Mouse (Mus musculus): Measurements from ENCODE around the gene Aurkaip1.
A peak's percentile ranks its signal among the peaks of the same experiment; 100 is the strongest.

Aurkaip1 gene

DNA sequence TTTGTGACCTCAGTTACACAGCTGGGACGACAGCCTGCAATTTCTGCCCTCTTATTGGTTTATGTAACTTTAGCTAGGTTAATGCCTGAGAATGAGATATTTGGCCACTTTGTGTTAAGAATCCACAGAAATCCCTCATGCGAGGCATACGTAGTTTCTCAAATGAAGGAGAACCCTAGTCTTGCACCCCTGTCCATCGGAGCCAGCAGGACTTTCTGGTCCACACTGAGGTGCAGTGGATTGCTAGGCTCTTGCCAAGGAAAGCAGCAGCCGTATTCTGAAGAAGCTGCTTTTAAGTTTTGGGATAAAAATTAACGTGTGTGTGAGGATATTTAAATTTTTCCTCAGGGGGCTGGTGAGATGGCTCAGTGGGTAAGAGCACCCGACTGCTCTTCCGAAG, 476 bp upstream of the Aurkaip1 start:
- no peak for DNase-seq

DNA sequence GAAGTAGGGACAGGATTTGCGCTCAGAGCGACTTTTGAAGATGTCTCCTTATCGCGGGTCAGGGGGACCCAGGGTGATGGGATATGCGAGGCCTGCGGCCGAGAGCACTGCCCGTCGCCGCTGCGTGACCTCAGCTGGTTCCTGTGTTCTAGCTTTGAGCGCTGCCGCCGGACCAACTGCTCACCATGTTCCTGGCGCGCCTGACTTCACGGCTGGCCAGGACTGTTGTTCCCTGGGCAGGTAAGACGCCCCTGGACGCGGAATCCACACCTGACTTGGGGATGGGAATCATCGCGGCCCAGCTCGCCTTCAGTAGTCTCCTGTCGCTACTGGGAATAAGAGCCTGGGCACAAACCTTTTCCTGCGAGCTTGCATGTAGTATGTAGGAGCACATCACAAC, 759 bp downstream of the Aurkaip1 start:
- no peak for DNase-seq

DNA sequence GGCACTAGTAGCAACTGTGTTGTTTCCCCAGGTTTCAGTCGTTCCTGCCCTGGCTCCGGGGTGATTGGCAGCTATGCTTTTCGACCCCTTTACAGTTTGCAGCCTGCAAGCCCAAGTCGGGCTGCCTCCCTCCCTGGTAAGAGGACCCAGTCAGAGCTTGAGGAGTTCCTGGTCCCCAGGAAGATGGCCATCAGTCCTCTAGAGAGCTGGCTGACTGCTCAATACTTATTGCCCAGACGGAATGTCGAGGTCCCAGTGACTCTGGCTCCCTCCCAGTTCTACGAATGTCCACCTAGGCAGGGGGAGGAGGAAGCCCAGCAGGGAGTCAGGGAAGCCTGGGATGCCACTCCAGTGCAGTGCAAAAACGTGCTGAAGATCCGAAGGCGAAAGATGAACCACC, 1.2 kb downstream of the Aurkaip1 start:
- DNase-seq: no peak

DNA sequence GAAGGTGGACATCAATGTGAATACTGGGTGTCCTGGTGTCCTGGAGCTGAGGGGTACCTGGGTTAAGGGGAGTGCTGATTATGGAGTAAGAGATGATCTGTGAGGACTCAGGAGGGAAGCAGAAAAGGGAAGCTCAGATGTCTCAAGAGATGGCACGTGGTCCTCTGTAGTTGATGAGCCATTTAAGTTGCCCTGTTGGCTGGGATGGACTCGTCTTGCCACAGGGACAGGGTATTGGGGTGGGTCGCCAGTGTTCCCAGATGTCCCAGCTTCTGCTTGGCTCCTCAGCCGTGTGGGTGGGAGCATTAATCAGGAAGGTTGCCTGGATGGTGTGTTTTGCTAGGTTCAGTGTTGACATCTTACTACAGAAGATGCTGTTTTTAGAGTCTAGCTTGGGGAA, 2.2 kb downstream of the Aurkaip1 start:
- no peak for DNase-seq

DNA sequence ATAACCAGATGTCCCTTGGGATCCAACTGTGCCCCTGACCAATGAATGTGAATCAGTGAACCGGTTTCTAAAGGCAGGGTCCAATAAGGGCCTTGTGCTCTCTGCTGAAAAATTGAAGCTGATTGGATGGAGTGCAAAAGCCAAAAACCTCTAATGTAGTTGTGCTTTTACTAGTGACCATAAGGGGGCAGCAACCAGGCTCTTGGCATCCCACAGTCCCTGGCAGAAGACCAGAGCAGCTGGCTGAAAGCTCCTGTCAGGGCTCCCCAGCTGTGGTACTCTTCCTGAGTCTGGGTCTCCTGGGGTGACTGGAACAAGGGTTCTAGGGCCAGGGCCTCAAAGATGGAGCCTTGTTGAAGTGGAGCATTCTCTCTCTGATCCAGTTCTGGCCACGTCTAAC, 2.8 kb downstream of the Aurkaip1 start:
- DNase-seq: peak in 1 of 2 experiments; percentile 48

DNA sequence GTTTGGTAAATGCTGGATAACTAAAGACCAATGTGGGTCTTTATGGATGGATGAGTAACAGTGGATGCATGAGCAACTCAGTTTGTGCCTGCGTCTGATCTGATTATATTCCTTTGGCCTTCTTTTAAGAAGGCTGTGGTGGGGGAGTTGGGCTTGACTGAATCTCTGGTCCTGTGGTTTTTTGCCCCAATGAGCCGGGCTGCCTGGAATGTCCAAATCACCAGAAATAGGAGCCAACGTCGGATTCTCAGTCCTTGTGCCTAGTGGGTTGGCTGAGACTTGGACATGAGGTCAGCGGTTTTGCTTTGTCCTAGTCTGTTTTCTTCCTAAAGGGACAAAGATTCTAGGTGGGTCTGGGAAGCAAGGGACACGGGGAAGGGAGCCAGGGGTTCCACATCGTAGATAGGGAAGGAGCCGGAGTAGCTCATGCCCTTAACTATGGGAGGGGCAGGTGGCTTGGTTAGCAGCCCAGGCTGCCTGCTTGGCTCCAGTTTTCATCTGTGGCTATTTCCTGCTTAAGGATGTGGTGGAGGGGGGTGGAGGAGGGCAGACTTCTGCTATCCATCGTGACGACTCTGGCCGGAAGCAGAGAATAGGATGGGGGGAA, 6.4 kb downstream of the Aurkaip1 start:
- no peak for DNase-seq

DNA sequence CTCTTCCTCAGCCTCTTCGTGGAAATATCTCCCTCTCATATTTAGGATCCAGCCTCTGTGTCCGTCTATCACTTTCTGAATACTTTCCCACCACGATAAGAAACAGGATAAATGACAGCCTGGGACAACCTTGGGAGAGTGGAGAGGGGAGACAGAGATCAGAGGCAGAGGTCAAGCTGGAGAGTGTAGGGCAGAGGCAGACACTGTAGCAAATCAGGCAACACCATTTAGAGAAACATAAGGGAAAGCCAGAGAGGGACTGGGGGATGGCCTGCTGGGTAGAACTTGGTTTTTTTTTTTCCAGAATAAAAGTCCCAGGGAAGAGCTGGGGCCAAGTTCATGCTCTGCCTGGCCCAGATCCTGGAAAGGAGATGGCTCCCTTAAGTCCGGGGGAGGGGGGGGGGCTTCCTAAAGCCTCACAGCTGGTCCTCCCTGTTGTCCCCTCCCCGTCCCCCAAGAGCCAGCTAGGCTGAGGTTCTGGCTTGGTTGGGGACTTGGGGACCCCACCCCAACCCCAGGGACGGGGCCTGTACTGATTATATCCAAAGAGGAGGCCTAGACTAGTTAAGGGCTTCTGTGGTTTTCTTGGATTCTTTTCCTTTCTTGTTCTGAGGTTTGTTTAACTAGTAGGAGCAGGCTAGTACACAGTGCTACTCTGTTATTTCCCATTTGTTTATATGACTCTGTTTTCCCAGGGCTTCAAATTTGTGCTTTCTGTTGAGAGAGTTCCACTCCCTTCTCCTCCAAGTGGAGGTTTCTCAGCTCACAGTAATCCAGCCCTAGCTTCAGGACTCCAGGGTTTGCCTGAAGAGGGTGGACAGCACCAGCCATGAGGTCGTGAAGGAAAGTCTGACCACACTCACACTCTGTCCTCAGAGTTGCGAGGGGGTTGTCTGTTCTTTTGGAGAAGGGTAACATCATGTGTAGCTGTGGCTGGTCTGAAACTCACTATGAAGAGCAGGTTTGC, 7.4 kb downstream of the Aurkaip1 start:
- no peak for DNase-seq

DNA sequence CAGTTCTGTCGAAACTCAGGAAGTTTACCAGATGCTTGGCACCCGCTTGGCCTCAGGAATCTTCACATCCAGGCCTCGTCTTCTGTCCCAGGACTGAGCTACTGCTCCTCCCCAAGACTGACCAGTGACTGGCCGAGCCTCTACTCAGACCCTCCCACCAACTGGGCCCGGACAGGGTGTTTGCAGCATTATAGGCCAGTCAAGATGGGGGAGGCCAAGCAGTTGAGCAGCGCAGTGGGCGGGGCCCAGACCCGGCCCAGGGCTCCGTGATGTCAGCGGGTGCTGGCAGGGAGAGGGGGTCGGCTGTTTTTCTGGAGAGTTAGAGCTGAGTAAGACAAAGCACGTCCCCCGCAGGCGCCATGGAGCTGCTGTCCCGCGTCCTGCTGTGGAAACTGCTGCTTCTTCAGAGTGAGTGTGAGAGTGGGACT, 8.4 kb downstream of the Aurkaip1 start, which contains the start of gene Mxra8:
Gene Mxra8 (plus strand): TSS at position 198 of the 428 bp plus-strand sequence.
- peak in 1 of 2 experiments; percentile 37 for DNase-seq

DNA sequence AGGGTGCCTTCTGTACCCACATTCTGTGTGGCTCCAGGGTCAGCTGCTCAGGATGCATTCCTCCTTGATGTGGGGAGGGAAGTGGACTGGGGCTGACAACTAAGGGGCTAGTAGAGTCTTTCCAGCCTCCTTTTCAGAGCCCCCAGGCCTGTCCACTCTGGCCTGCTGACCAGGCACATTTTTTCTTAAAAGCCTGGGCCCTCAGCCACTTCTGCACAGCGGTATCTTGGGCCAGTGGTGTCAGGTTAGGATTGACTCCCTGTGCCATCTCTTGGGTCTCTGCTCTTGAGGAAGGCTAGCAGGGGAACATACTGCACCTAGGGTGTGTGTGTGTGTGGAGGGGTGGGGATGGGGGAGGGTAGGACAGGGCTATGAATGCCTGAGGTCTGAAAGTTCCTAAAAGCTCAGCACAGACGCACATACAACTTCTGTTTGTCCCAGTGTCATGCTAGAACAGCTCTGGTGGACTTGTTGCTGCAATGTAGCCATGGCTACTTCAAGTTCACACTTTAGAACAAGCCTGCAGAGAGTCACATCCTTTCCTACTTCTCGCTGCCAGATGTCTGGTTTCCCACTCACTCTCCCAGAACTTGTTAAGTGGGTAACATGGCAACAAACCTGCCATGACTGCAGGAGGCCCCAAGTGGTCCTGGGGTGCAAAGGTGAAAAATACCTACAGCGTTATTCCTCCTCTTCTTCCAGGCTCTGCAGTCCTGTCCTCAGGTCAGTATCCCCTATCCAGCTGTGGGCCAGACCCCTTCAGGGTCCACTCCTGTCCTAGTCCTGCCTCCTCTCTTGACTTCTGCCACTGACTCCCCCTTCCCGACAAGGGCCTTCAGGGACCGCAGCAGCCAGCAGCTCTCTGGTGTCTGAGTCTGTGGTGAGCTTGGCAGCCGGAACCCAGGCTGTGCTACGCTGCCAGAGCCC, 9.3 kb downstream of the Aurkaip1 start:
- DNase-seq: no peak

DNA sequence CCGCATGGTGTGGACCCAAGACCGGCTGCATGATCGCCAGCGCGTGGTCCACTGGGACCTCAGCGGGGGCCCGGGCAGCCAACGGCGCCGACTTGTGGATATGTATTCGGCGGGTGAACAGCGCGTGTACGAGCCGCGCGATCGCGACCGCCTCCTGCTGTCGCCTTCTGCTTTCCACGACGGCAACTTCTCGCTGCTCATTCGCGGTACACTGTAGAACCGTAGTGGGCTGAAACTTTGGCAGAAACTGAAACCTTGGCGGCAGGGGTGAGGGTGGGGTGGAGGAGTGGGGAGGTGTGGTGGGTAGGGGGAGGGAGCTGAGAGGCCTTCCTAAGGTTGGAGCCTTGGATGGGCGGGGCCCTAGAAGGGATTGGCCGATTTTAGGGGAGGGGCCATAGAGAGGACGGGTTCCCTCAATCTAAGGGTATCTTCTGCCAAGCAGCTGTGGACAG, 10.0 kb downstream of the Aurkaip1 start:
- peak; percentile 46 to 68 for DNase-seq

DNA sequence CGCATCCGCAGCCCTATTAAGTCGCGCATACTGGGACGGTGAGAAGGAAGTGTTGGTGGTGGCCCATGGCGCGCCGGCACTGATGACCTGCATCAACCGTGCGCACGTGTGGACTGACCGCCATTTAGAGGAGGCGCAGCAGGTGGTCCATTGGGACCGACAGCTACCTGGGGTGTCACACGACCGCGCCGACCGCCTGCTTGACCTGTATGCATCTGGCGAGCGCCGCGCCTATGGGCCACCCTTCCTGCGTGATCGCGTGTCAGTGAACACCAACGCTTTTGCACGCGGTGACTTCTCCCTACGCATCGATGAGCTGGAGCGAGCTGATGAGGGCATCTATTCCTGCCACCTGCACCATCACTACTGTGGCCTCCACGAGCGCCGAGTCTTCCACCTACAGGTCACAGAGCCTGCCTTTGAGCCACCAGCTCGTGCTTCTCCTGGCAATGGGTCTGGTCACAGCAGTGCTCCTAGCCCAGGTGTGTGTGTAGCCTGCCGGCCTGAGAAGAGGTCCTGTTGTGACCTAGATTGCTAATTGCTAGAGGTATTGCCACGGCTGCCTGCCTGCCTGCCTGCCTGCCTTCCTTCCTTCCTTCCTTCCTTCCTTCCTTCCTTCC, 10.7 kb downstream of the Aurkaip1 start:
- DNase-seq: no peak

DNA sequence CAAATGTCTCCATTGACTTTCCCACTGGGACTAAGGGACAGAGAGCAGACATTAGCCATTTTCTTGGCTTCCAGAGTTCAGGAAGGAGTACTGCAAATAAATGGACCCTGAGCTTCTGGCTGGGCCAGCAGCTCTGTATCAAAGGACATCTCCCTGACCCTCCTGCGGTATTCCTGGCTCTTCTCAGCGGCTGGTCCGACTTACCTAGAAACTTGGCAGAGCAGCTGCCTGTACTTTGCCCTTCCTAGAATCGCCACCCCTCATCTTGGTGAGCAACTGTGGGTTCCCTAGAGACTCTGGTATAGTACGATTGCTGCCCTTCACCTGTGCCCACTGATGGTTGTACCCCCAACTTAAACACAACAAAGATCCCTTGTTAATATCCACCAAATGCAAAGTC, 12.2 kb downstream of the Aurkaip1 start:
- DNase-seq: no peak

DNA sequence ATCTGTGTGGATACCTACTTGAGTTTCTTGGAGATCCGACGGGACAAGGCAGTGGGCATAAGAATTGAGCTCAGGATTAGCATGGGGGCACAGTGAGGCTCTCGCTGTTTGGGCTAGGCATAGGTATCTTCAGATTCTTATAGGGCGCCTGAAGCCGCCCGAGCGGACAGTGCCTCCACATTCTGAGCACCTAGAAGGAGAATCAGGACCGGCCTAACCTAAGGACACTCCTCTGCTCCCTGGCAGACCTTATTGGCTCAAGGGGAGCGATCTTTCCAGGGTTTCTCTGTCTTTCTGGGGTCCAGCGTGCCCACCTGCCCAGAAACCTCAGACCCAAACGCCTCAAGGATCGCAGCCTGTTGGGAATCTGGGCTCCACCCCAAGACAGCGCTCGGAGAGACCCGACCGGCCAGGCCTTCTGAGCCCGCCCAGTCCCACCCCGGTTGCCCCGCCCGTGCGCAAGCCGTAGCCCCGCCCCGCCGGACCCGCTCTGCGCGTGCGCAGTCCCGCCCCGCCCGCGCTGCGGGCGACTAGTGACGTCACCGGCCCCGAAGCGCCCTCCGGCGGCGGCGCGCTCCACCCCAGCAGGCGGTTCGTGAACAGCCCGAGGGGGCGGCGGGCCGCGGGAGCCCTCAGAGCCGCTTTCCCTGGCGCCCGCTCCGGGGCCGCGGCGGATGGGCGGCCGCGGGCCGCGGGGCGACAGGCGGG, 16.0 kb downstream of the Aurkaip1 start, which contains the start of gene Dvl1:
Gene Dvl1 (plus strand): TSS at position 532 of the 708 bp plus-strand sequence.
- DNase-seq: peak; percentile 81

DNA sequence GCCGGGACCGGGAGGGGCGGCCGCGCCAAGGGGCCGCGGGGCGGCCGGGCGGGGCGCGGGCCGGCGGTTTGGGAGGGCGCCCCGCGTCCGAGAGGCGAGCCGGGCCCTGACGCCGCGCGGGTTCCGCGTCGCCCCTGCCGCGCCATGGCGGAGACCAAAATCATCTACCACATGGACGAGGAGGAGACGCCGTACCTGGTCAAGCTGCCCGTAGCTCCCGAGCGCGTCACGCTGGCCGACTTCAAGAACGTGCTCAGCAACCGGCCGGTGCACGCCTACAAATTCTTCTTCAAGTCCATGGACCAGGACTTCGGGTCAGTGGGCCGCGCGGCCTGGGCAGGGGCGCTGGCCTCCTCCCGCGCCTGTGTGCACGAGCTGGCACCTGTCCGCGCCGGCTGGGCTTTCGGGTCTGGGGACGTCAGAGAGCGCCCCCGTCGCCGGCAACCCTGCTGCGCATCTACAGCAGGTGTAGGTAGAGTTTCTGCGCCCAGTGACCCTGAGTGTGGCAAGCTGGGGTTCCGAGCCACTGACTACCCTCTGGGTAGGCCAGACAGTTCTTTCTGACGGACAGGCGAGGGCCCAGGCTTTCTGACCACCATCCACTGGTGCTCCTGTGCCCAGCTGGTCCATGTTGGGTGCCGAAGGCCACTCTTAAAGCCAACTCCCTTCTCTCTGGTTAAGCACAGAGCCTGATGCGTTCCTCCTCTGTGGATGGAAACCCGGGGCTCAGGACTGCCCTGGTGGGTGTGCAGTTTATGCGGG, 16.7 kb downstream of the Aurkaip1 start:
- DNase-seq: peak; percentile 45 to 51

DNA sequence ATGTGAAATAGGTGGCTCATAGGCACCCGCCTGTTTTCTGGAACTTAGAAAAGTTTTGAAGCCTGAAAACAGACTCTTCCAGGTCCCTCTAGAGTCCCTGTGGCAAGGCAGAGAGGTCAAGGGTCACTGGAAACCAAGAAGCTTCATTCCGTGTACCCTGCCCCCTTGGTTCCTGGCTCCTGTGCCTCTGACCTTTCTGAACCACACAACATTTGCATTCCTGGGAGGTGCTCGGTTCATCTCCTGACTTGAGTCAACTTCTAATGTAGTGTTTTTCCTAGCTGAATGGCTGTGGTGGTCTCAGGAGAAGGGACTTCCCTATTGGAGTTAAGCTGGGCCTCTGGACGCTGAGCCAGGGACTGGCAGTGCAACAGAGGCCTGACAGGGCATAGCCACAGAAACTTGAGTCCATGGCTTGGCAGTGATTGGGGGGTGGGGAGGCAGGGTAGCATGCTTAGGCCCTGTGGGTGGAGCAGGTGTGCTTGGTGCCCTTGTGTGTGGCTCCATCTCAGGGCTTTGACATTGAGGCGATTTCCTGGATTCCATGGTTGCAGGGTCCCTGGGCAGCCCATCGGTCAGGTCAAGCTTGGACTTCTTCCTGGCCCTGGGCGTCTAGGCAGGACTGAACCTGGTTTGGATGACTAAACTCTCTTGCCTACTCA, 17.5 kb downstream of the Aurkaip1 start:
- no peak for DNase-seq

DNA sequence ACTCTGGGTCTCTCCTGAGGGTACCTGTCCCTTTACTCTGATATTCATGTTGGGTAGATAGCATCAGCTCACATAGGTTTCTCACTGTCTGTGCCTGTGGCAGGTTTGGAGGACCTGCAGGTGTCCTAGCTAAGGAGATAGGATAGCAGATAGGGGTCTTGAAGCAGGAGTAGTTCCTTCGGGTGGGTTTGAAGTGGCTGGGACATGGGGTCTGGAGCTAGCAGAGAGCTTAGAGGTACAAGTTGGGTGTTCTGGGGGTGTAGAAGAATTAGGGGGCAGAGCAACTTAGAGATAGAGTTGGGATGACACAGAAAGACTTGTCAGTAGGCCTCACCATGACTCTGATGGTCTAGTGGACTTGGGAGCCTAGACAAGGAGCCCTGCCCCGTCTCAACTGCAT, 18.3 kb downstream of the Aurkaip1 start:
- no peak for DNase-seq

DNA sequence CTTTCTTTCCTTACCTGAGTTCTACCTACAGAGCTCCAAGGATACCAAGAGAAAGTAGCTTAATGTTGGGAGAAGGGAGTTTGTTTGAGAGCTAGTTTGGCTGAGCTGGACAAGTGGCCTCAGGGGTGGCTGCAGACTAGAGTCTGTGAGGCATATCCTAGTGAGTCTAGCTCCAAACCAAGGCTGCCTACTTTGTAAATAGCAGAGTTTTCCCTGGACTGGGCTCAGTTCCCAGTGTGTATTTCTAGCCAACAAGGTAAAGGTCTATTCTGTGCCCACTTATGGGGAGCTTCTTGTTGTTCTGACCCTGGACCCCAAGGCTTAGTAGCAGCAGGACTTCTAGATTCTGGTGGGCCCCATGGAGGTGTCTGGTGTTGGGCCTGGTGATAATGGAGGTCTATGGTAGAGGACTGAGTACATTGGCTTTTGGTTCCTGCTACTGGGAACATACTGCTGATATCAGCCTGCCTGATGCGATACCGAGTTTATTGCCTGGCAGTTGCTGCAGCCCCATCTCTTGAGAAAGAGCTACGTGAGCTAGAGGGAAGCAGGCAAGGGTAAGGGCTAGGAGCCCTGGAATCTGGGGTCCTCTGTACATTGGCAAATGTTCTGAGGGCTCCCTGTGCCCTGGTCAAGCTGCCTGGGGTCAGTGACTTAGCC, 18.9 kb downstream of the Aurkaip1 start:
- DNase-seq: no peak

DNA sequence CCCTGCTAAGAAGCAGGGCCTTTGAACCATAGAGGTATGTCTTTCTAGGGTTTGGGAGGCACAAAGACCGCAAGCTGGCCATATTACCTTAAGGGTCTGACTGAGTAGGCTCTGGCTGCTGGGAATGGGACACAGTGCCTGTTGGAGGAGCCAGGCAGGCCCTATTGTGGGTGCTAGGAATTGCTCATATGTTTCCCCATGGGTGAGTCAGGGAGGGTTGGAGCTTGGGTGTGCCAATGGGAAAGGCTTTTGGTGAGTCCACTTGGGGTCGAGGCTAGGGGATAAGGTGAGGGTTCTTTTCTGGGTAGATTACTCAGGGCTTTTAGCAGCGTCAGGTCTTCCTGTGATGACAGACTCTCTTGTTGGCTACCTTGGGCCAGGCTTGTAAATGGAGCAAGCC, 20.3 kb downstream of the Aurkaip1 start:
- no peak for DNase-seq

DNA sequence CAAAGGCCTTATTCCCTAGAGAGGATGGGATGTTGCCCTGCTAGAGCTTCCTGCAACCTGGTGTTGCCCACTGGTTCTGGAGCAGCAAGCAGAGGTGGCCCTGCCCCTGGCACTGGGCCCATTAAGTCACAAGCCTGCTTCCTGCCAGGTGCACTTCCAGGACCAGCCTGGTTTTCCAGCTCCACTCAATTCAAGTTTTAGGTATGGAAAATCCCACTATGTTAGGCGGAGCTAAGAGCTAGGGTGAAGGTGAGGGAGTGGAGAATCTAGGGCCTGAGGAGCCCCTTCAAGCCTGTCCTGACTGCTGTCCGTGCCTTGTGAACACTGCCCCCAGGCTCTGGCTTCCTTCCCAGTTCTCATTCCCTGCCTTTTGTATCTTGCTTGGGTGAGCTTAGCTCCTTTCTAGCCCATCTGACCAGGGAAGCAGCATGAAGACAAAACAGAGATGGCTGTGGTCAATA, 20.9 kb downstream of the Aurkaip1 start:
- DNase-seq: no peak

DNA sequence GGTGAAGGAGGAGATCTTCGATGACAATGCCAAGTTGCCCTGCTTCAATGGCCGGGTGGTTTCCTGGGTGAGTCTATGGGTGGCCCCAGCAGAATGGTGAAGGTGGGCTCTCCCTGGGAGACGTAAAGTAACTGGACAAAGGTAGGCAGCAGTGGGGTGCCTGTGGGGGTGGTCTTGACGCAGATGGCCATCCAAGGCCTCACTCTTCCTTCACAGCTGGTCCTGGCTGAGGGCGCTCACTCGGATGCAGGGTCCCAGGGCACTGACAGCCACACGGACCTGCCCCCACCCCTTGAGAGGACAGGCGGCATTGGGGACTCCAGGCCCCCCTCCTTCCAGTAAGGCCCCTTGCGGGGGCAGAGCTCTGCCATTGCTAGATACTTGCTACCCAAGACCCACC, 22.3 kb downstream of the Aurkaip1 start:
- DNase-seq: no peak
